Mouse (Mus musculus) c-Kit-positive CD71-negative TER-119-negative erythroid progenitor cells, embryonic 14.5 days (primary cell): ENCODE results near the gene Trim47.

Experiments used
- DNase-seq: peaks from one replicate; pipeline ENCODE4 v3.0.0-alpha.2; 2013; ENCODE audit warnings: low read depth

The Trim47 gene

DNA sequence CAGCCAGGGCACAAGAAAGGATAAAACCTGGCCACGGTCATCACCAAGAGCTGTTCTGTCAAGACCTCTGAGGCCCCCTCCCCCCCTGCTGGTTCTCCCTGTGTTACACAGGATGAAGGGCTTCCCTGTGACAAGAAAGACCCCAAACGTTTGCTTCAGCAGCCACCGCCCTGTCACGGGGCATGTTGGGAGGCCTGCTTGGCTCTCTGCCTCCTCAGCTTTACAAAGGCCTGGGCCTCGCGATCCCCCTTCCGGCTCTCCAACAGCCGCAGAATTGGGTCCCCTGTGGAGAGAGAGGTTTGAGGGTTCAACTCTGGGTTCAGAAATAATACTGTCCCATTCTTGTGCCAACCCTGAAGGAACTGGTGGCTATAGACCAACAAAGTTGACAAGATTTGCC, 64.5 kb downstream of the Trim47 start:
- DNase-seq: no peak

DNA sequence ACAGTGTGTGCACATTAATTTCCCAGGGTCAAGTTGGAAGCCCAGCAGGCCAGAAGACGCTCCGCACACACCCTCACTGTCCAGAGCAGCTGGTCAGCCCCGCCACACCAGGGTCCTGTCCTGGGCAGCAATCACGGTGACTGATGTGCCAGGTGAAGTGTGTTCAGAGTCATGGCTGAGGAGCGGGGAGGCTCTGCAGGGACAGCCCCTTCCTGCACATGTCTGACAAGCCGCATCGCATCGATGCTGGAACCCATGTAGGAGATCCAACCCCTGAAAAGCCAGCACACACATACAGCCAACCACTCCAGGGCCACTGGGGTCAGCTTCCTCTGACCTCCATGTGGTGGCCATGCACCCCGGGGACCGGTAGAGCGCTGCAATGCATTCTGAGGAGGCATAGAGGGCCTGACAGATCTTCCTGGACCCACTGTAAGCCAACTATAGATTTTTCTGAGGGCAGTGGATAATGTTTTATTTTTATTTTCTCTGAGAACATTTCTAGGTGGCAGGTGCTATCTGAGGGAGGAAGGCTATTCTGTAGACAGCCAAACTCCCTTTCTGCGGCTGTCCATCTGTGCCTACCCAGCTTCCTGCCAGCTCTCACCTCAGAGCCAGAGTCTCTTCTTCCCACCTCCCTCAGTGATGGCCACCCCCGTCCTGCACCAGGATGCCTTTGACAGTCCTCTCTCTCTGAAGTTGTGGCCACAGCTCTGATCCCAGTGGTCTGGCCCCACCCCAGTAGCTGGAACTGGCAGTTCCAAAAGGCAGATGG, 65.2 kb downstream of the Trim47 start:
- no peak for DNase-seq

DNA sequence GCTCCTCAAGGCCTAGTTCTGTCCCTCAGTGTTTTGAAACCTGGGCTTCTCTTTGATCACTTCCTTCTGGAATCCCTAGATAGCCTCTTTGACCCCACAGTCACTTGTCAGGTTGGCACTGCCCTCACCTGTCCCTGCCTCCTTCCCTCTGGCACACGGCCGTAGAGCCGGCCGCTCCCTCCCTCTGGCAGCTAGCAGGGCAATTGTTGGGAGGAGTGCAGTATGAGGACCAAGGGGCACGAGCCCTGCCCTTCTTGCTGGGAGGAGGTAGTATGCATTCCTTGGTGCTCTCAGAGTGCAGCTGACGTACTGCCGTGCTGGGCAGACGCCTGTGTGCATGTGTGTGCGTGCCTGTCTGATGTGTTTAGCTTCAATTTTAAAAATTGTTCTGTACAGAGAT, 66.4 kb downstream of the Trim47 start:
- no peak for DNase-seq

DNA sequence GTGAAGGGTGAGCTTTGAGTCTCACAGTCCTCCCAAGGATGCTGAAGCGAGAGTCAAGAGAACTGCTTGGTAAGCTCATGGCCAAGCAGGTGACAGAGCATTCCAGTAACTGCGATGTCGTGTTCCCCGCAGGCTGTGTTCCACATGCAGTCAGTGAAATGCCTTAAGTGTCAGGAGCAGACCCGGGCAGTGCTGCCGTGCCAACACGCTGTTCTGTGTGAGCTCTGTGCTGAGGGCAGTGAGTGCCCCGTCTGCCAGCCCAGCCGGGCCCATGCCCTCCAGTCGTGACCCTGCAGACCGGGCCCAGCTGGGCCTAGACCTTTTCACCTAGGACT, 67.4 kb downstream of the Trim47 start:
- DNase-seq: no peak

DNA sequence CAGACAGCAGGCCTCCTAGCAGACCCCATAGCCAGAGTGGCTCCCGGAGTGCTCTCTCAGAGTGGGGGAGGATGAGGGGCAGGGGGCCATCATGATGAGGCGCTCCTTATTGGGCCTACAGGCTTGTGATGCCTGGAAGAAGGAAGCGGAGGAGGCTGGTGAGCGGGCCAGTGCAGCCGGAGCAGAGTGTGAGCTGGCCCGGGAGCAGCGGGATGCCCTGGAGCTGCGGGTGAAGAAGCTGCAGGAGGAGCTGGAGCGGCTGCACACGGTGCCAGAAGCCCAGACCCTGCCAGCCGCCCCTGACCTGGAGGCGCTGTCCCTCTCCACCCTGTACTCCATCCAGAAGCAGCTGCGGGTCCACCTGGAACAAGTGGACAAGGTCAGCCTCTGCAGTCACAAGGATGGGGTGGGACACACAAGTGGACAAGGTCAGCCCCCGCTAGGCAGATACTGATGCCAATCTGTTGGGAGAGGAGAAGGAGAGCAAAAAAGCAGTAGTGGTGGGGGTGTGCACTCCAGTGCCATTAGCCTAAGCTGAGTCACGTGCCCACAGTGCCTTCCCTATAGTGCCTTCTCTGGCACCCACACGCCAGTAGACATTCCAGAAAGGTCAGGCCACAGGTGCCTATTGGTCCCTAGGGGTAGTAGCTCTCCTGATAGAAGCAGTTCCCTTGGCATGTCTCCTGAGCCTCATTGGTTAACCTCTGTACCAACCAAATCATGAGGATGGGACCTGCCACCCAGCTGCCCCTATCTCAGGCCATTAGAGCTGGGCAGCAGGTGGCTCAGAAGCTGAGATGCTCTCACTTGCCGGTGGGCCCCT, 67.9 kb downstream of the Trim47 start:
- DNase-seq: no peak

DNA sequence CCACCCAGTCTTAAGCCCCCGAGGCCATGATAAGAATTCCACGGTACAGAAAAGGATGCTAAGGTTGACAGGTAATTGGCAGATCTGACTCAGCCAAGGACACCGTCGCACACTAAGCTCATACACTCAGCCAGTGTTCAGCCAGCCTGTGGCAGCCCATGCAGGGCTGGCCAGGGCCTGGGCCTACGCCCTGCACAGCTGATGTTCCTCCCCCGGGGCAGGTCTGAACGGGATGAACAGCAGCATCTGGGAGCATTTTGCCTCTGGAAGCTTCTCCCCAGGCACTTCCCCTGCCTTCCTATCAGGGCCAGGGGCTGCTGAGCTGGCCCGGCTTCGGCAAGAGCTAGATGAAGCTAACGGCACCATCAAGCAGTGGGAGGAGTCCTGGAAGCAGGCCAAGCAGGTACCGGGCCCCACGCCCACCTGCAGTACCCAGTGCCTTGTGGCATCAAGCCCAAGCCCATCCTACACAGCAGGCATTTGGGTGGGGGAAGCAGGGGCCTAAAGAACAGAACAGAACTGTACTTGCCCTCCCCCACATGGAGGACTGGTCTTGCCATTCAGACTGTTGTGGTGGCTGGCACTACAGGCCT, 68.9 kb downstream of the Trim47 start:
- DNase-seq: no peak

DNA sequence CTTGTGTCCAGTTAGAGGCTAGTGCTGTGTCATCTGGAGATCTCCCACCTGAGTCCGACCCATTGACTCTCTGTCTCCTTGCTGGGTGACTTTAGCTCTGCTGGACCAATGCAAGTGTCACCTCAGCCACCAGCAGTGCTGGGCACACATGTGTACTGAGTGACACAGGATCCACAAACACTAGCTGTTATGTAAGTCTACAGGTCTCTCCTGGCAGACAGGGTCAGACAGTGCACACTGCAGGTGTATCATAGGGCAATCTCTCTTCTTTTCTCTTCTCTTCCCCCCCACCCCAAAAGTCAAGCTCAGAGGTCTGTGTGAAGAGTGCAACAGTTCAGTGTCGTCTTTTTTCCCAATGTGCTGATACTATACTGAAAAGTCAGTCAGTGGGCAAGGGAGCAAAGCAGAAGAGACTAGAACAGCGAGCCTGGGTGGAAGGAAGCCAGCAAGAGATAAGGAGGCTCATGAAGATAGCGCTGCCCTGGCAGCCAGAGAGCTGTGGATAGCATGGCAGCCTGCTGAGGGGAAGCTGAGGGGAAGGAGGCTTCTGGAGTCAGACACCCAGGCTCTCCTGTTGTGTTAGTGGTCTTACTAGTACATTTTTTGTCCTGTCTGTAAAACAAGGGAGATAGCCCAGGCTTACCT, 69.7 kb downstream of the Trim47 start:
- no peak for DNase-seq

DNA sequence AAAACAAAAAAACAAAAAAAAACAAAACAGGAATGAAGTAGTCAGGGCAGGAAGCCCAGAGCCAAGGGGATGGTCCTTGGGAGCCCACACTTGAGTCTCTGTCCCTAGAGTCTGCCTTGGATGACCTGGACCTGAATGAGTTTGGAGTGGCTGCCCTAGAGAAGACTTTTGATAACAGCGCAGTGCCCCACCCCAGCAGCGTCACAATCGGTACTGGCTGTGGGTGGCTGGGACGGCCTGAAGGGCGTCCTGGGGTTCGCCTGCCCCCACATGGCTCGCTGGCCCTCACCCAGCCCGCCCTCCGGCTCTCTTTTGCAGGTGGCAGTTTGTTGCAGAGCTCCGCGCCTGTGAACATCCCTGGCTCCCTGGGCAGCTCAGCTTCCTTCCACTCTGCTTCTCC, 71.1 kb downstream of the Trim47 start:
- DNase-seq: no peak
